Mouse (Mus musculus) olfactory bulb, adult 2 months (tissue): Measurements from ENCODE around the gene Akap13.

Source experiments
- CTCF ChIP-seq: fragments of 200-500 bp; IDR thresholded peaks from 2 replicates; pipeline ENCODE4 v1.5.1; 2012; ENCODE audit warnings: low read depth, mild to moderate bottlenecking, low read length, moderate library complexity; ENCODE audit not compliant: insufficient read depth
- POLR2A ChIP-seq: fragments of 200-500 bp; IDR thresholded peaks from 2 replicates; pipeline ENCODE4 v1.6.1; 2012; ENCODE audit warnings: mild to moderate bottlenecking, low read depth, low read length, moderate library complexity; ENCODE audit not compliant: insufficient read depth

GRCm38 (mm10) chr7:75729652-75730051 is 274.3 kb downstream of the Akap13 start:
- no peak for TF ChIP-seq POLR2A
- TF ChIP-seq CTCF: no peak
